Mouse (Mus musculus) CH12.LX (cell line): Measurements from ENCODE around the gene 3110001I22Rik.

Source experiments
- CTCF ChIP-seq, 2 experiments: IDR thresholded peaks in 1 of 2; conservative IDR thresholded peaks in 1 of 2; 2 replicates each; pipeline ENCODE4 v1.5.1; 2011 to 2012; ENCODE audit warnings: low read depth in 2 of 2, low read length in 2 of 2, improper control_type of control experiment in 1 of 2, inconsistent platforms in 1 of 2, mild to moderate bottlenecking in 1 of 2, moderate library complexity in 1 of 2
- E2F4 ChIP-seq: IDR thresholded peaks from 2 replicates; pipeline ENCODE4 v1.6.1; 2011; ENCODE audit warnings: low read depth, low read length, improper control_type of control experiment; ENCODE audit not compliant: insufficient replicate concordance
- EP300 ChIP-seq: IDR thresholded peaks from 2 replicates; pipeline ENCODE4 v1.6.1; 2011; ENCODE audit warnings: low read length, improper control_type of control experiment
- ETS1 ChIP-seq: conservative IDR thresholded peaks from 2 replicates; pipeline ENCODE4 v1.6.1; 2012; ENCODE audit warnings: low read depth, mild to moderate bottlenecking, inconsistent platforms, low read length, improper control_type of control experiment, moderate library complexity
- HCFC1 ChIP-seq: IDR thresholded peaks from 2 replicates; pipeline ENCODE4 v1.6.1; 2012; ENCODE audit warnings: low read depth, mild to moderate bottlenecking, inconsistent platforms, low read length, improper control_type of control experiment
- JUN ChIP-seq: IDR thresholded peaks from 2 replicates; pipeline ENCODE4 v1.6.1; 2011; ENCODE audit warnings: low read depth, mild to moderate bottlenecking, low read length, improper control_type of control experiment, moderate library complexity; ENCODE audit not compliant: insufficient read depth
- POLR2A ChIP-seq: IDR thresholded peaks from 2 replicates; pipeline ENCODE4 v1.6.1; 2011; ENCODE audit warnings: low read depth, mild to moderate bottlenecking, improper control_type of control experiment, low read length
- USF1 ChIP-seq: IDR thresholded peaks from 2 replicates; pipeline ENCODE4 v1.6.1; 2014; ENCODE audit warnings: low read depth, mild to moderate bottlenecking, inconsistent platforms, low read length, improper control_type of control experiment

DNA sequence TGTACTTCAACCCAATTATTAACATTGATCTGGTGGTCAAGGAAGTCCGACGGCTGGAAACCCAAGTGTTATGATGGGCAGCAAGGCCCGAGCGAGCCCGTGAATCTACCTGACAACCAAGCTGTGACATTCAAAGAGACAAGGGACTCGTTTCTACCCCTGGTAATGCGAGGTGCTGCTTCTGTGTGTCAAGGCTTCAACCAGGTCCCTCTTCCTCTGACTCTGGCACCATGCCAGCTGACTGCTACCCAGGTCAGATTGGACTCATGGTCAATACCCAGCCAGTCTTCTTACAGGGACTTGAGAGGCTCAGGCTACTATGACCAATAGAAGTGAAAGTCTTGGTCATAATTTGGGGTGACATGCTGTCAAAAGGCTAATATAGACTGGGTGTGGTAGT, 30.5 kb downstream of the 3110001I22Rik start:
- TF ChIP-seq POLR2A (no peak), CTCF (conservative IDR thresholded peaks at IDR 0.05 in 1 of 2, IDR thresholded peaks at IDR 0.05 in 1 of 2; ENCODE audit: low read depth in 2 of 2, low read length in 2 of 2) (no peak), JUN (no peak), E2F4 (no peak), EP300 (no peak), HCFC1 (no peak), USF1 (no peak), ETS1 (no peak)
